Mouse (Mus musculus): Measurements from ENCODE around the gene Col9a2.

GRCm38 (mm10) chr4:120993025-120993424 lies 46.2 kb upstream of the Col9a2 start:
- TF ChIP-seq POLR2A (IDR thresholded peaks at IDR 0.05; ENCODE audit: borderline replicate concordance, insufficient read depth, low read length) (no peak), CTCF (IDR thresholded peaks at IDR 0.05; ENCODE audit: borderline replicate concordance, insufficient read depth, low read depth, low read length) (no peak)
